Mouse (Mus musculus): ENCODE measurements around the gene Gm13043.
"Not testable (repeated sequence)": the region's sequence is repeated elsewhere in the genome, so short reads cannot be mapped to it uniquely, and the experiment has no call there.

Gm13043 gene

DNA sequence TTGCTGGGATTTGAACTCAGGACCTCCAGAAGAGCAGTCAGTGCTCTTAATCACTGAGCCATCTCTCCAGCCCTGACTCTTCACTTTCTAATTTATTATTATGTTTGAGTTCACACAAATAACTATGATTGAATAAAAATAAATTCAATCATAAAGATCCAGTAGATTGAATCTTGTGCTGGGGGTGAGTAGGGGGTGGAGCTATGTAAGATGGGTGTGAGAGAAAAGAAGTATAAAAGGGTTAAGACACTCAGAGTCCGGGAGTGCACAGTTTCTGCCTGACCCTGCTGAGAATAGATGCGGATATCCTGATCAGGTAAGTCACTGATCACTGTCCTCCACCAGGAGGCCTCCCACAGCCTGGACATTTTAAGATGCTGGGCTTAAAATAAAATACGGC is at the start of gene Gm13043:
Gene Gm13043 (plus strand): TSS at position 301 of the 400 bp plus-strand sequence.
- DNase-seq (ENCODE audit: low read depth, low spot score) = no peak

DNA sequence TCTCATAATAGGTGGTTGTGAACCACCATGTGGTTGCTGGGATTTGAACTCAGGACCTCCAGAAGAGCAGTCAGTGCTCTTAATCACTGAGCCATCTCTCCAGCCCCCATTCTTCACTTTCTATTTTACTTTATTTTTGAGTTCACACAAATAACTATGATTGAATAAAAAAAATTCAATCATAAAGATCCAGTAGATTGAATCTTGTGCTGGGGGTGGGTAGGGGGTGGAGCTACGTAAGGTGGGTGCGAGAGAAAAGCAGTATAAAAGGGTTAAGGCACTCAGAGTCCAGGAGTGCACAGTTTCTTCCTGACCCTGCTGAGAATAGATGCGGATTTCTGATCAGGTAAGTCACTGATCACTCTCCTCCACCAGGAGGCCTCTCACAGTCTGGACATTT is 24.5 kb downstream of the Gm13043 start, which contains the start of gene Gm13040:
Gene Gm13040 (plus strand): TSS at position 301 of the 400 bp plus-strand sequence.
- DNase-seq (ENCODE audit: low read depth, low spot score) = not testable (repeated sequence)

- not testable (repeated sequence) for DNase-seq (ENCODE audit: low read depth, low spot score)
Measured at GRCm38 (mm10) chr4:143551400-143551799, 40.3 kb downstream of the Gm13043 start, which contains the start of the genes BC080695 and Gm13057. TSS of gene BC080695 (plus strand) at chr4:143551700. TSS of gene Gm13057 (plus strand) at chr4:143551709.

Measured in brain, embryonic 18.5 days (tissue).